Mouse (Mus musculus): ENCODE data around the gene Klhl26. TPM values are rescaled to one million over a fixed set of nuclear protein-coding genes. Genes with fewer than 3 reads are reported as not detected.

Klhl26 gene
- polyA plus RNA-seq, 1 experiment from 2014 or later: 19.1 TPM

DNA sequence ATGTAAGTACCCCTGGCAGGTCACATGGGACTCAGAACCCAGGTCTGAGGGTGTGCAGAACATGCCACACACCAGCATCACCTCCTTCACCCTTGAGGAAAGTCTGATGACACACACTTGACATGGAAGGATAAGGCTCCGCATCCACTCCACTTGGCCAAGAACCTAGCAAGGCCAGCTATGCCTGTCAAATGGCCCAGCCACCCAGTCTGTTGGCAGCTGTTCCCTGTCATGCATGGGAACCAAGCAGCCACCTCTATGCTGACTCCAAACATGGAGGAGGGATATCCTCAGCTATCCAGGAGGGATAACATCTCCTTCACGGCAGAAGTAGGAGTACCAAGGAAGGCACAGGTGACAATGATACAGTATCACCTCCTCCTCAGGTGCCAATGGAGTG lies 38.3 kb downstream of the Klhl26 start:
- H3K4me3 ChIP-seq (replicated peaks; ENCODE audit: low read depth, low read length): no peak overlapping the region
- H3K4me1 ChIP-seq (replicated peaks; ENCODE audit: insufficient read depth, low read length): peaks cover 5% of the 10 kb centered on the region; the same call in 1 of the 2 replicates
- H3K36me3 ChIP-seq (ENCODE audit: insufficient read depth, low read length): no peaks in the 10 kb centered on the region
- WGBS: 85% methylated on average over 2 of the region's 2 CpGs
- peak overlapping the region; percentile 57 for H3K4me2 ChIP-seq (ENCODE audit: low read length)
- DNase-seq (ENCODE audit: low spot score): no peak
- no peak for ATAC-seq (replicated peaks; ENCODE audit: low FRiP score, low read depth)
- H3K27ac ChIP-seq: no peak overlapping the region
- TF ChIP-seq CTCF (IDR thresholded peaks at IDR 0.05; ENCODE audit: low read depth): no peak
- no peak overlapping the region for H3K9ac ChIP-seq (ENCODE audit: low read depth, low read length)
- no peaks in the 10 kb centered on the region for H3K9me3 ChIP-seq (replicated peaks; ENCODE audit: low read length)
- no peaks in the 10 kb centered on the region for H3K27me3 ChIP-seq (ENCODE audit: insufficient read depth, low read length)

GRCm38 (mm10) chr8:70435156-70435555 lies 41.6 kb downstream of the Klhl26 start:
- no peak for DNase-seq (ENCODE audit: low spot score)
- 91% methylated on average over 5 of the region's 5 CpGs for WGBS
- no peak overlapping the region for H3K4me2 ChIP-seq (ENCODE audit: low read length)
- H3K36me3 ChIP-seq (ENCODE audit: insufficient read depth, low read length): no peaks in the 10 kb centered on the region
- no peaks in the 10 kb centered on the region for H3K27me3 ChIP-seq (ENCODE audit: insufficient read depth, low read length)
- H3K9ac ChIP-seq (ENCODE audit: low read depth, low read length): no peak overlapping the region
- no peak for TF ChIP-seq CTCF (IDR thresholded peaks at IDR 0.05; ENCODE audit: low read depth)
- H3K9me3 ChIP-seq (replicated peaks; ENCODE audit: low read length): no peaks in the 10 kb centered on the region
- no peak for ATAC-seq (replicated peaks; ENCODE audit: low FRiP score, low read depth)
- peaks cover 5% of the 10 kb centered on the region; the same call in 1 of the 2 replicates for H3K4me1 ChIP-seq (replicated peaks; ENCODE audit: insufficient read depth, low read length)
- H3K27ac ChIP-seq: no peak overlapping the region
- no peak overlapping the region for H3K4me3 ChIP-seq (replicated peaks; ENCODE audit: low read depth, low read length)

DNA sequence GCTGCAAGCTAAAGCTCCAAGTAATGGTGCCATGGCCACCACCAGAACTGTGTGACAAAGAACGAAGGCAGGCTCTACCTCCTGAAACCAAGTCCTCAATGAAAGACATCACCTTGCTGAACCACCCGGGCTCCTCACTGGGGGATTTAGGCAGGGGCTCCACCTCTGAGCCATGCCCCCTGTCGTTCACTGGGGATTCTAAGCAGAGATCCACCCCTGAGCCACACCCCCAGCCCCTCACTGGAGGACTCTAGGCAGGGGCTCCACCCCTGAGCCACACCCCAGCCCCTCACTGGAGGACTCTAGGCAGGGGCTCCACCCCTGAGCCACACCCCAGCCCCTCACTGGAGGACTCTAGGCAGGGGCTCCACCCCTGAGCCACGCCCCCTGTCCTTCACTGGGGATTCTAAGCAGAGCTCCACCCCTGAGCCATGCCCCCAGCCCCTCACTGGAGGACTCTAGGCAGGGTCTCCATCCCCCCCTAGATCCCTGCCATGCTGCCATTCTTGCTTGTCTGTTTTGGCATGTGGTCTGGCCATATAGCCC lies 43.7 kb downstream of the Klhl26 start:
- H3K4me3 ChIP-seq (replicated peaks; ENCODE audit: low read depth, low read length): no peak overlapping the region
- TF ChIP-seq CTCF (IDR thresholded peaks at IDR 0.05; ENCODE audit: low read depth): no peak
- H3K4me1 ChIP-seq (replicated peaks; ENCODE audit: insufficient read depth, low read length): no peaks in the 10 kb centered on the region
- H3K9me3 ChIP-seq (replicated peaks; ENCODE audit: low read length): no peaks in the 10 kb centered on the region
- H3K36me3 ChIP-seq (ENCODE audit: insufficient read depth, low read length): no peaks in the 10 kb centered on the region
- DNase-seq (ENCODE audit: low spot score) (no peak), ATAC-seq (replicated peaks; ENCODE audit: low FRiP score, low read depth) (no peak)
- H3K27ac ChIP-seq: no peak overlapping the region
- H3K9ac ChIP-seq (ENCODE audit: low read depth, low read length): no peak overlapping the region
- WGBS: 51% methylated on average over 4 of the region's 4 CpGs
- H3K4me2 ChIP-seq (ENCODE audit: low read length): no peak overlapping the region
- H3K27me3 ChIP-seq (ENCODE audit: insufficient read depth, low read length): no peaks in the 10 kb centered on the region

DNA sequence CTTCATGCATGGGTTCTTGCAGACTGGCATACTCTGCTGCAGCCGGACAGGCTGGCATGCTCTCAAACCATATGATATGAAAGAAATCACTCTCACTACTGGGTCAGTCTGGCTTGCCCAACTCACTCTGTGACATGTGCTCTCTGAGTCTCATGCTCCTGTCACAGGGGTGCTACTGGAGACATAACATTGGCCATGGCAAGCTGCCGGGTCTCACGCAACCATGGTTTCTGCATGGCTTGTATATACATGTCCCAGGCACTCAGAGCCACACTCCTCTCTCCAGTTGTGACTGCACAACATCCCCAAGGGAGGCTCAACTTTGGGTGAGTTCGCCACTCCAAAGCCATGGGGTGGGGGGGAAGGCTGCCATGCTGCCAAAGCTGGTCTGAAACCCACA lies 45.6 kb downstream of the Klhl26 start:
- no peak for TF ChIP-seq CTCF (IDR thresholded peaks at IDR 0.05; ENCODE audit: low read depth)
- no peak for DNase-seq (ENCODE audit: low spot score)

GRCm38 (mm10) chr8:70426300-70426907 lies 50.4 kb downstream of the Klhl26 start:
- Histone ChIP-seq H3K36me3 (ENCODE audit: insufficient read depth, low read length) (no peaks in the 10 kb centered on the region), H3K4me2 (ENCODE audit: low read length) (no peak overlapping the region), H3K9me3 (replicated peaks; ENCODE audit: low read length) (no peaks in the 10 kb centered on the region), H3K27me3 (ENCODE audit: insufficient read depth, low read length) (no peaks in the 10 kb centered on the region), H3K27ac (no peak overlapping the region), H3K4me3 (replicated peaks; ENCODE audit: low read depth, low read length) (no peak overlapping the region), H3K9ac (ENCODE audit: low read depth, low read length) (no peak overlapping the region), H3K4me1 (replicated peaks; ENCODE audit: insufficient read depth, low read length) (no peaks in the 10 kb centered on the region)
- TF ChIP-seq CTCF (IDR thresholded peaks at IDR 0.05; ENCODE audit: low read depth): no peak
- no peak for ATAC-seq (replicated peaks; ENCODE audit: low FRiP score, low read depth)
- DNase-seq (ENCODE audit: low spot score): no peak
- 93% methylated on average over 2 of the region's 2 CpGs for WGBS

More for the DNA sequence above, 45.6 kb downstream of the Klhl26 start:
- H3K36me3 ChIP-seq (ENCODE audit: insufficient read depth, low read length): no peaks in the 10 kb centered on the region
- H3K9me3 ChIP-seq (replicated peaks; ENCODE audit: low read length): no peaks in the 10 kb centered on the region
- ATAC-seq (replicated peaks; ENCODE audit: low FRiP score, low read depth): no peak
- no peak overlapping the region for H3K9ac ChIP-seq (ENCODE audit: low read depth, low read length)
- H3K27me3 ChIP-seq (ENCODE audit: insufficient read depth, low read length): no peaks in the 10 kb centered on the region
- H3K4me3 ChIP-seq (replicated peaks; ENCODE audit: low read depth, low read length): no peak overlapping the region
- H3K27ac ChIP-seq: no peak overlapping the region
- no peaks in the 10 kb centered on the region for H3K4me1 ChIP-seq (replicated peaks; ENCODE audit: insufficient read depth, low read length)
- WGBS: 90% methylated on average over 4 of the region's 4 CpGs
- no peak overlapping the region for H3K4me2 ChIP-seq (ENCODE audit: low read length)

GRCm38 (mm10) chr8:70422722-70423121 lies 54.0 kb downstream of the Klhl26 start:
- no peaks in the 10 kb centered on the region for H3K27me3 ChIP-seq (ENCODE audit: insufficient read depth, low read length)
- 81% methylated on average over 2 of the region's 2 CpGs for WGBS
- ATAC-seq (replicated peaks; ENCODE audit: low FRiP score, low read depth) (no peak), DNase-seq (ENCODE audit: low spot score) (no peak)
- H3K9me3 ChIP-seq (replicated peaks; ENCODE audit: low read length): no peaks in the 10 kb centered on the region
- H3K9ac ChIP-seq (ENCODE audit: low read depth, low read length): no peak overlapping the region
- no peaks in the 10 kb centered on the region for H3K36me3 ChIP-seq (ENCODE audit: insufficient read depth, low read length)
- no peak overlapping the region for H3K4me3 ChIP-seq (replicated peaks; ENCODE audit: low read depth, low read length)
- H3K27ac ChIP-seq: no peak overlapping the region
- no peaks in the 10 kb centered on the region for H3K4me1 ChIP-seq (replicated peaks; ENCODE audit: insufficient read depth, low read length)
- no peak for TF ChIP-seq CTCF (IDR thresholded peaks at IDR 0.05; ENCODE audit: low read depth)
- H3K4me2 ChIP-seq (ENCODE audit: low read length): no peak overlapping the region
